Mouse (Mus musculus) midbrain, embryonic 16.5 days (tissue): ENCODE measurements at regions not wholly inside any gene's neighbourhood (a gene's known extent, or its start where the extent isn't known, plus 50 kb on each side); places are given as distances from the start of the nearest gene placed in this dataset.

Experiments used
- ATAC-seq: fragments of 200-750 bp; cut with Nextera tagmentation; 2 replicates; pipeline ENCODE4 v1.8.0; 2017; ENCODE audit warnings: moderate TSS enrichment
- H3K27ac ChIP-seq: fragments of 300-500 bp; sonication (generic); 2 replicates; pipeline ENCODE4 v1.5.1; 2014; ENCODE audit warnings: mild to moderate bottlenecking, low read length, mixed read lengths
- H3K27me3 ChIP-seq: fragments of 300-500 bp; sonication (generic); 2 replicates; pipeline ENCODE4 v1.6.1; 2014; ENCODE audit warnings: low read depth, low read length, mixed read lengths; ENCODE audit not compliant: control insufficient read depth, insufficient read depth
- H3K36me3 ChIP-seq: fragments of 300-500 bp; sonication (generic); 2 replicates; pipeline ENCODE4 v1.6.1; 2014; ENCODE audit warnings: mild to moderate bottlenecking, low read length, moderate library complexity, mixed read lengths; ENCODE audit not compliant: control insufficient read depth, insufficient read depth
- H3K4me1 ChIP-seq: fragments of 300-500 bp; sonication (generic); 2 replicates; pipeline ENCODE4 v1.6.1; 2014; ENCODE audit warnings: mild to moderate bottlenecking, low read length, mixed read lengths; ENCODE audit not compliant: control insufficient read depth, insufficient read depth
- H3K4me2 ChIP-seq: fragments of 300-500 bp; sonication (generic); 2 replicates; pipeline ENCODE4 v1.6.1; 2014; ENCODE audit warnings: mild to moderate bottlenecking, low read length, mixed read lengths
- H3K4me3 ChIP-seq: fragments of 300-500 bp; sonication (generic); 2 replicates; pipeline ENCODE4 v1.5.1; 2014; ENCODE audit warnings: low read depth, mild to moderate bottlenecking, low read length, moderate library complexity, mixed read lengths
- H3K9ac ChIP-seq: fragments of 300-500 bp; sonication (generic); 2 replicates; pipeline ENCODE4 v1.6.1; 2014; ENCODE audit warnings: low read depth, low read length, mixed read lengths
- H3K9me3 ChIP-seq: fragments of 300-500 bp; sonication (generic); replicated peaks from 2 replicates; pipeline ENCODE4 v1.6.1; 2014; ENCODE audit warnings: mild to moderate bottlenecking, low read length, mixed read lengths; ENCODE audit not compliant: control insufficient read depth, poor library complexity, severe bottlenecking
- WGBS: fragments of 180-500 bp; shearing (Covaris S2); extraction: QIAGEN DNeasy Blood & Tissue Kit; methylation state at CpG from one replicate; pipeline ENCODE4 v1.1.7; 2014; 5-methylcytosine and 5-hydroxymethylcytosine counted together

DNA sequence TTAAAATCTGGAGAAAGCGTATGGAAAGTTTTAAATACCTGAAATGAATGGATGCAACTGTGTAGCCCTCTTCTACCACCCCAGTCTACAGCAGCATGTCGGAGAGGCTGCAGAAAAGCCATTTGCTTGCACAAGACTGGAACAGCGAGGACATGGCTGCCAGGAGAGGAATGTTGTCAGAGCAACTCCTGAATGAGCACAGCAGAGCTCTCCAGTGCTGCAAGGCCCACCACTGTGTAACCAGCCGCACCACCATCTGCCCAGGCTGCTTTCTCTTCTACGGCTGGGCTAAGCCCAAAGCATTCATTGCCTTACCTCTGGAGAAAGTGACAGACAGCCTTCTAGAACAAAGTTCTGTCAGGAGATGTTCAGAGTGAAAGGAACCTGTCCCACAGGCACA is 65.3 kb upstream of the Gm11238 start:
- Histone ChIP-seq H3K4me3 (no peak overlapping the region), H3K4me1 (no peaks in the 10 kb centered on the region), H3K27me3 (no peaks in the 10 kb centered on the region), H3K36me3 (no peaks in the 10 kb centered on the region), H3K9me3 (0 out of 2 replicates have a peak, but pooled peaks cover 3% of the 10 kb centered on the region), H3K27ac (no peak overlapping the region), H3K9ac (no peak overlapping the region), H3K4me2 (no peak overlapping the region)
- WGBS, result 88% methylated on average over 5 of the region's 5 CpGs
- ATAC-seq, result no peak

DNA sequence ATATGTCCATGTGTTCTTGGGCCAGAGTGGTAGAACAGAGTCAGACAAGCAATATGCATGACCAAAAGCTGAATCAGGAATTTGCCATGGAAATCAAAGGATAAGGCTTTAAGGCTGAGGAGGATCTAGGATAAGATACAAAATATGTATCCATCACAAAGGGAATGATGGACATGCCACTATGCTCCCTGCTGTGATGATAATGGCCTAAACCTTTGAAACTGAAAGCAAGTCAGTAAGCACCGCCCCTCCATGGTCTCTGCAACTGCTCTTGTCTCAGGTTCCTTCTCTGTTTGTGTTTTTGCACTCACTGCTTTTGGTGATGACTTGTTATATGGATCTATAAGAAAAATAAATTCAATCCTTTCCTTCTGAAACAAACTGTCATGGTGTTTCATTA is 76.1 kb upstream of the Gm11238 start:
- no peak overlapping the region for H3K27ac ChIP-seq
- WGBS, result 86% methylated on average over 1 of the region's 1 CpGs
- H3K4me2 ChIP-seq, result no peak overlapping the region
- no peaks in the 10 kb centered on the region for H3K9me3 ChIP-seq
- no peak overlapping the region for H3K9ac ChIP-seq
- no peaks in the 10 kb centered on the region for H3K4me1 ChIP-seq
- no peaks in the 10 kb centered on the region for H3K27me3 ChIP-seq
- no peak overlapping the region for H3K4me3 ChIP-seq
- no peaks in the 10 kb centered on the region for H3K36me3 ChIP-seq
- no peak for ATAC-seq

DNA sequence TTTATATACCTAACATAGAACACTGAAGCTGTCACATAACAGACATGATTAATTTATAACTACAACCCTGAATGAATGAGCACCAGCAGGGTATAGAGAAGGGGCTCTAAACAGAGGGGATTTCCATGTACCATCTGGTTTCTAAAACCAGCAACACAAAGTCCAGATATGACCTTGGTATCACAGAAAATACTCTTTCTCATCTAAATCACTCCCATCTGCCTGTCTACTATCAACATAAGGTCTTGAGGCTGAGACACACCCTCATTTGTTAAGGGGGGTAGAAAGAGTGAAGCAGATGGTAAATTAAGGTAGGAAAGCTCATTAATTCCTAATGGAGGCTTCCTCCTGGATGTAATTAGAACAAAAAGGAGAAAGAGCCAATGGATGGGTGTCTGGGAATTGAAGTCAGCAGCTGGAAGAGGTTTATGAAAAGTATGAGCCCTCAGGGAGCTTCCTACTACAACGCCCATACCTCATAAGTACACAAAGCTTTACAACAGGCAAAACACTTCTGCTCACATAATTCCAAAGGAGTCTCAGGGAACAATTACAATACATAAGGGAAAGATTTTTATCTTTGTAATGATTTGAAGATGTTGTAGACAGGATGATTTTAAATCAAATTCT is 83.0 kb upstream of the Gm11238 start:
- no peak for ATAC-seq
- Histone ChIP-seq H3K9ac (no peak overlapping the region), H3K4me1 (no peaks in the 10 kb centered on the region), H3K27ac (no peak overlapping the region), H3K9me3 (no peaks in the 10 kb centered on the region), H3K4me3 (no peak overlapping the region), H3K4me2 (no peak overlapping the region), H3K27me3 (no peaks in the 10 kb centered on the region), H3K36me3 (no peaks in the 10 kb centered on the region)
- WGBS, result 81% methylated on average over 1 of the region's 1 CpGs

DNA sequence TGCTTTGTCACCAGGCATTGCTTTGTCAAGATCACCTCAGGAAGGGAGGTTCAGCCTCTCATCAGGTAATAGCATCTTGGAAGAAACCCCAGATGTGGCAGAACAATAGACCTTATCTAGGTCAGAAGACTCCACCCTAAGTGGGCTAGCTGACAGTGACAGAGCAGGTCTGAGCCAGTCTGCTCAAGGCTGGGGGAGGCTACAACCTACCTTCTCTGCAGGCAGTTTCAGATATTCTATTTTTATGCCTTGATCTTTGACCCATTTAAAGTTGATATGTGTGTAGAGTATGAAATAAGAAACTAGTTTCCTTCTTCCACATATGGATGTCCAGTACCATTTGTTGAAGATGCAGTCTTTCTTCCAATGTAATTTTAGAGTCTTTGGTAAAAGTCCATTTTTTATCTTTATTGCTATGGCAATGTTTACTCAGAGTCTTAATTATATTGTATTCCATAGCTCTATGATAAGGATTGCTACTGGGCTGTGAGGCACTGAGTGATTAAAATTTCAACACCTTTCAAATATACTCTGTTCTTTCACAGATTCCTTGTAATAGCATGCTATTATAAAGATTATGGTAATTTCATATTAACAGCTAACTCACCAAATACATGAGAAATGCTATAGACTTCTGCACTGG is 88.8 kb upstream of the Gm11238 start:
- Histone ChIP-seq H3K9ac (no peak overlapping the region), H3K27me3 (no peaks in the 10 kb centered on the region), H3K27ac (no peak overlapping the region), H3K36me3 (no peaks in the 10 kb centered on the region), H3K9me3 (no peaks in the 10 kb centered on the region), H3K4me1 (0 out of 2 replicates have a peak, but pooled peaks cover 2% of the 10 kb centered on the region), H3K4me3 (no peak overlapping the region), H3K4me2 (no peak overlapping the region)
- ATAC-seq, result no peak

DNA sequence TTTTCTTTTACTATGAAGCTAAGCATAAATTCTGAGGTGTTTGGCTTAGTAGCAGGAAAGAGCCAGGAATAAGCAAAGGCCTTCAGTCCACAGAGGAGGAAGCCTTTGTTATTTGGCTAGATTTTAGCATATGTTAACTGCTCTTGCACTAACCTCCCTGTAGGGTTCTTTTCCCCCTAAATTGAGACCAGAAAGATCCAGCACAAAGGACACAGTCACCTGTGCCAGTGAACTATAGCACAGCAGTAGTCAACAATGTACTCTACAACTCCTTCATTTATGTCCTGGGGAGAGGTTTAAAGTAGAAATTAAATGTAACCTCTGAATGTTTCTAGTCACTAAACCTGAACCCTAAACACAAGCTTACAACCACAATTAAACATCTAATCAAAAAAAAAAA is 90.1 kb upstream of the Gm11238 start:
- ATAC-seq, result no peak
- no peaks in the 10 kb centered on the region for H3K27me3 ChIP-seq
- H3K27ac ChIP-seq, result no peak overlapping the region
- H3K4me2 ChIP-seq, result no peak overlapping the region
- H3K9ac ChIP-seq, result no peak overlapping the region
- H3K9me3 ChIP-seq, result no peaks in the 10 kb centered on the region
- H3K4me1 ChIP-seq, result 0 out of 2 replicates have a peak, but pooled peaks cover 2% of the 10 kb centered on the region
- H3K36me3 ChIP-seq, result no peaks in the 10 kb centered on the region
- no peak overlapping the region for H3K4me3 ChIP-seq

DNA sequence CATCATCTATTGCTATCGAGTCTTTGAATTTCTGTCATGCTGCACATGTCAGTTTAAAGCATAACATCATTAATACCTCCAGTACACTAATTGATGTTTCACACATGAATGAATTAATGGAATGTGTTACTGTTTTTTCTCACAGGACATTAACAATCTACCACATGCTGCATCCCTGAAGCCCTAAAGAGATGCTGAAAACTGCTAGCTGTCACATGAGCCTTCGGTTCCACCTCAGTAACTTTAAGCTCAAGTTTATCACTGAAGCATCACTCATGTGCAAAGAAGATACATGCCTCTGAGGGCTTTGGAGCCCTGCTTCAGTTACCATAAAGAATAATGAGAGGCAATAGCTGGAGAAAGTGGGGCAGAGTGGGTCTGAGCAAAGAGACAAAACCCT is 91.0 kb upstream of the Gm11238 start:
- no peaks in the 10 kb centered on the region for H3K27me3 ChIP-seq
- no peak overlapping the region for H3K27ac ChIP-seq
- no peaks in the 10 kb centered on the region for H3K9me3 ChIP-seq
- ATAC-seq, result no peak
- H3K9ac ChIP-seq, result no peak overlapping the region
- 57% methylated on average over 2 of the region's 2 CpGs for WGBS
- no peak overlapping the region for H3K4me3 ChIP-seq
- no peak overlapping the region for H3K4me2 ChIP-seq
- 0 out of 2 replicates have a peak, but pooled peaks cover 2% of the 10 kb centered on the region for H3K4me1 ChIP-seq
- H3K36me3 ChIP-seq, result no peaks in the 10 kb centered on the region

DNA sequence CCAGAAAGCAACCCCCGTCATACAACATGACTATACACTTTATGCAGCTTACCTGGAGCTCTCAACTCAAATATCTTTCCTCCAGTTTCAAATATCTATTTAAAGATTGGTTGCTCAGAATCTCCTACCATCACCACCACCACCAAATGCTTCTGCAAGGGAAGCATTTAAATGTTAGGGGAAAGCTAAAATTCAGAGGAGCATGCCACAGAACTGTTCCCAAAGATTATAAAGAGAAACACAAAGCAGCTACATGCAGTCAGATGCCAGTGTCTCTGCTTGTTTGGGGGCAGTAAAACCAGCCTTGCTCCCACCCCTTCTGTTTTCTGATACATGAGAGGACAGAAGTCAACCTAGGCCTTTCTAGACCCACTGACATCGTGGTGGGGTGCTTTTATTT is 100.8 kb upstream of the Gm11238 start:
- no peak overlapping the region for H3K9ac ChIP-seq
- no peak overlapping the region for H3K4me2 ChIP-seq
- 80% methylated on average over 2 of the region's 2 CpGs for WGBS
- no peaks in the 10 kb centered on the region for H3K36me3 ChIP-seq
- H3K4me3 ChIP-seq, result no peak overlapping the region
- no peaks in the 10 kb centered on the region for H3K27me3 ChIP-seq
- no peak overlapping the region for H3K27ac ChIP-seq
- no peaks in the 10 kb centered on the region for H3K9me3 ChIP-seq
- no peak for ATAC-seq
- no peaks in the 10 kb centered on the region for H3K4me1 ChIP-seq

DNA sequence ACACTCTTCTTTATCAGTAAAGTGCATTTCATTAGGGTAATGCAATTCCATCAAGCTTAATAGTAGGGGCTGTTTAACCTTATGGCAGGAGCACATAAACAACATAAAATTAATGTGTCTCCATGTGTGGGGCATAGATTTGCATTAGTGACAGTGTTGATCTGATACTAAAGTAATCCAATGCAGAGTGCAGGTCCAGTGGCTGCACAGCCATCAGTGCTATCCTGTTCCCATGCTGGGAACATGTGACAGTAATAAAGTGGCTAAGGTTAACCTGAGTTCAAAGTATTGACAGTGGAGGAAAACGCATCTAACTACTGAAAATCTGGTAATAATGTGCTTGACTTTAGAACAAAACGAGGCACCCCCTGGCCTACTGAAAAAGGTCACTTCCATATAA is 84.3 kb upstream of the Gm11487 start:
- ATAC-seq, result peak; percentile 56; the same call in 1 of the 2 replicates
- 56% methylated on average over 2 of the region's 2 CpGs for WGBS
- no peak overlapping the region for H3K9ac ChIP-seq
- H3K36me3 ChIP-seq, result no peaks in the 10 kb centered on the region
- no peaks in the 10 kb centered on the region for H3K27me3 ChIP-seq
- peaks cover 4% of the 10 kb centered on the region; the same call in 1 of the 2 replicates for H3K4me1 ChIP-seq
- no peak overlapping the region for H3K4me2 ChIP-seq
- H3K9me3 ChIP-seq, result no peaks in the 10 kb centered on the region
- H3K27ac ChIP-seq, result no peak overlapping the region
- H3K4me3 ChIP-seq, result no peak overlapping the region

DNA sequence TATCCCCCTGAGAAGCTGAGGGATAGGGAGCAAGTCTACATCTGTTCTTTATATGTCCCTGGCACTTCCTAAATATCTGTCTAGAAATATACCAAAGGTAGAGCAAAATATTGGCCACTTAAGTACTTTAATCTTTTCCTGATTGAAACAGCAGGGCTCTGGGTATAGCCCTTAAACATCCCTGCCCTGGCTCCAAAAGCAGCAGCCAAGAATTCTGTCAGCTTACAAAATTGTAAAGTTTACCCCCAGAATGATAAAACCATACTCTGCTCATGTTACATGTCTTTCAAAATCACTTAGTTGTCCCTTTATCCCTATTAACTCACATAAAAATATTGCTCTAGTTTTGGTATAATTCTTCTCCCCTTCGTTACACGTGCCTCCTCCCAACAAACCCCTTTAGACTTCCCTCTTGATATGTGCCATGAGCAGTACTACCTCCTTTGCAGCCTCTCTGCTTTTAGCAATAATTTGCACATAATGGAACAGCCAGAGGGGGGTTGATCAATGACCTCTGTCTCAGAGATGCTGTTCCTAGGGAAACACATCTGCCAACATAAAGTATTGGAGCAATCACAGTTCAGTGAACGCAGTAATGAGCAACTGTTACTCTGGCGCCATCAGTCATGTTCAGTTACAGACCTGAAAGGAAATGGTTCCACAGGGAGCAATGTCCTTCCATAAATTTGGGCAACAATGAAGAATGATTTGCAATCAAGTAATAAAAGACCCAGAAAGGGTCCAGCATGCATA is 83.6 kb upstream of the Gm11487 start:
- Histone ChIP-seq H3K4me2 (no peak overlapping the region), H3K9me3 (no peaks in the 10 kb centered on the region), H3K36me3 (no peaks in the 10 kb centered on the region), H3K4me3 (no peak overlapping the region), H3K27ac (no peak overlapping the region), H3K4me1 (peaks cover 4% of the 10 kb centered on the region; the same call in 1 of the 2 replicates), H3K27me3 (no peaks in the 10 kb centered on the region), H3K9ac (no peak overlapping the region)
- WGBS, result 60% methylated on average over 4 of the region's 4 CpGs
- ATAC-seq, result peak; percentile 73
